Mouse (Mus musculus) left cerebral cortex, adult 8-10 months (tissue): ENCODE data around the gene Dennd1a. TPM values are rescaled to one million over a fixed set of nuclear protein-coding genes. Genes with fewer than 3 reads are reported as not detected.

Source experiments
- DNase-seq, 2 experiments: peaks; one replicate each; pipeline ENCODE4 v3.0.0; 2022; ENCODE audit warnings: low spot score in 2 of 2
- total RNA-seq, 4 experiments: library from RNA; stranded (reverse); gene quantifications; 2 replicates each; pipeline ENCODE4 v1.2.4; 2022

The Dennd1a gene
- total RNA-seq, 4 experiments from 2014 or later: 80.4 to 89.2 (median 83.8) TPM

- DNase-seq: no peak
These were observed 509.1 kb downstream of the Dennd1a start for GRCm38 (mm10) chr2:37777958-37778720.

GRCm38 (mm10) chr2:37776611-37777411 is 510.4 kb downstream of the Dennd1a start:
- no peak for DNase-seq

GRCm38 (mm10) chr2:37776016-37776415 is 511.2 kb downstream of the Dennd1a start, which contains the start of gene Crb2:
TSS of gene Crb2 (plus strand) at chr2:37776249.
- no peak for DNase-seq

DNA sequence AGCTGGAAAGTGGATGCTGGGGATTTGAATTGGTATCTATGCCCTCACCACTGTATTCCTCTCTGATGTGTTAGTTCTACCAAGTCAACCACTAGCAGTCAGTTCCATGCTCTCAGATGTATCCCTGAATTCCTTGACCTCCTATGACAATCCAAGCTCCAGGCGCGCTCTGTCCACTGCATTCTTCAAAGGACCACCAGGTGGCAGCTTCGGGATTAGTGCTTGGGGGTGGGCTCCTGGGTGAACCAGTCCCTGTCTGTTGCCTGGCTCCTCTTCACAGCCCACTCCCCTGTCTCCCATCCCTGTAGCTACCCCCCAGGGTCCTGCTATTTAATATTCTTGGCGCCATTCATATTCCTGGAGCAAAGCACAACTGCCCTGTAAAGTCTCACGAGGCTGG is 512.6 kb downstream of the Dennd1a start:
- no peak for DNase-seq

DNA sequence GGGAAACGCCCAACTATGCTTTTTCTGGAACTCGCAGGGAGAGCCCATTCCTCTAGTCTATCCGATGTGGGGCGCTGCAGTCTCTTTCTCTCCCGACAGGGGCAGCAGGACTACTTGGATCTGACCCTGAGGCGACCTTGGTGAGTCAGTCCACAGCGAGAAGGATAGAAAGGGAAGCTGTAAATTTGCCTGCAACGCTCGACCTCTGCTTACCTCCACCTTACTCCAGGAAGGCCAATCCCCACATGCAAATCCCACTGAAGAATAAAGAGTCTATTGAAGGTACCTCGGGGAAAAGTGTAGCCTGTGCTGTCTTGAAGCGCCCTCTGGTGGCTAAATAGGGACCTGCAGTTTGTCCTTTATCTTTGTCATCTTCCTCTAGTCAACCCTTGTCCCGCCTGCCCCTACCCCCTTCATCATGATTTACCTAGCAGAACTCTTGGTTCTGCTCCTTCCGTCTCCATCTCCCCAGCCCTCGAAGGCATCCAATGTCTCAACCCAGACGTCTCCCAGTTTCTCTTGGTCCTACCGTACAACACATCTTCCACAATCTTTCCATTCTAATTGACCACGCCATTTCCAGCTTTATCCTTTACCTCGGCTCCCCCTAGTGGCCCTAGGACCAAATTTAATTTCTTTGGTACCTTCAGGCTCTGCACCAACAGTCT is 515.4 kb downstream of the Dennd1a start:
- DNase-seq: peak; percentile 78 to 93

DNA sequence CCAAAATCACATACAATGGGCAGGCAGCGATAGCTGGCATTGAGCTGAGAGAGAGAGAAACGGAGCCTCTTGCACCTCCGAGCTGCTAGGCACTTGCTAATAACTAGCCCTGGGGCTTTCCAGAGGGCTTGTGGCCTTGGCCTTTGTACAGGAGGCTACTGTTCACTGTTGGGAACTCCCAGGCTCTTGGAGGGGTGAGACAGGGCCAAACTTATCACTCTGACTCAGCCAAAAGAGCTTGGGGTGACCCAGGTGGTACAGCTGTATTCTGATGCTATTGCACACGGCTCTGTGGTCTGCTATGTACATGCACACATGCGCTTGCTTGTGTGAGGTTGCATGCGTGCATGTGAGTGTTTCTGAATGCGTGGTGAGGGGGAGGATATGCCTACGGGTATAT is 517.4 kb downstream of the Dennd1a start:
- no peak for DNase-seq

GRCm38 (mm10) chr2:37768903-37769302 is 518.3 kb downstream of the Dennd1a start:
- peak in 1 of 2 experiments; percentile 82 for DNase-seq

DNA sequence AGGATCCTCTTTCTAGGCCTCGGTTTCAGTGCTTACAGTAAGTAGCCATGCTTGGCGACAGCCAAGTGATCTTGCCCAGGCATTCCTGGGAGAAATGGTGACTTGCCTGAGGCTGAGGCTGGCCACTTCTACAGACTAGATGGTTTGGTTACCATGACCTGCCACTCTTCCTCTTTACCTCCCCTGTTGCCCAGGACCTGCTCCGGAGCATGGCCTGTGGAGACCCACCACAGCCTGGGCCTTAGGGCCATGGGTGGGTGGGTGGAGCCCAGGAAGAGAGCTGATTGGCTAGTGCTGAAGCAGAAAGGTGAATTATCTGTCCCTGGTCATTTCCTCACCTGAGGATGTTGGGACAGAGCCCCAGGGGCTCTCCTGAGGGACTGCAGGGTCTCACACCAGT is 519.5 kb downstream of the Dennd1a start:
- DNase-seq: no peak

DNA sequence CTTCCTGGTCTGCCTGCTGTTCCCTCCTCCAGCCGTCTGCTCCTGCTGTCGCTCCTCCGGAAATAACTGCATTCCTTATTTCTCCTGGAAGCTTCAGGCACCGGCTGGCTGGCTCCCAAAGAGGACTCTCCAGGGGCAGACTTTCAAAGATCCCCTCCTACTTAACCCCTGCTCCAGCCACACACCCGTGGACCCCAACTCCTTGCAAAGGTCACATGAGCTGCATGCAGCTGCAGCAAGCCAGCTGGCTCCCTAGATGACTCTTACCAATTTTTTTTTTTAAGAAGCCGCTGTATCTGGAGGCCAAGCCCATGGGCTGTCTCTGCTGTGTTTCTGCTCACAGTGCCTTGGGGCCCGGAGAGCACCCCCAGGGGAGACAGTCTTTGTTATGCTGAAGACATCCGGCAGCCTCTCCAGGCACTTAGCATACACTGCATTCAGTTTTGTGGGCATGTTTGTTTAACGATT is 520.1 kb downstream of the Dennd1a start:
- peak in 1 of 2 experiments; percentile 69 for DNase-seq

- no peak for DNase-seq
These were observed 521.0 kb downstream of the Dennd1a start for GRCm38 (mm10) chr2:37766027-37766761.

GRCm38 (mm10) chr2:37765082-37765483 is 522.1 kb downstream of the Dennd1a start:
- peak; percentile 45 to 82 for DNase-seq

DNA sequence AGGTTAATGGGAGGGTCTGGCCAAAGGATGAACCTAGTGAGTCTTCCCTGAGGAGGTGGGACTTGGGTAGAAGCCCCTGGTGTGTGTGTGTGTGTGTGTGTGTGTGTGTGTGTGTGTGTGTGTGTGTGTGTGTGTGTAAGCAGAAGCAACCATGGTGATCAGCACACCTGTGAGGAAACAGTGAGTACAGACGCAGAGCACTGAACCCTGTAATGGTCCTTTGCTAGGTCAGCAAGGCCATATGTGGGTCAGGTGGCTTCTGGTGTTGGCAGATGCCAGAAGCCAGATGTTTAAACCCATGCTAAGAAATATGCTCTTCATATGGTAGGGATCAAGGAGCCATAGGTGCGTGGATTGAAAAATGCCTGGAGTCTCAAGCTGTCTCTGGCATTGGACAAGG is 522.7 kb downstream of the Dennd1a start:
- no peak for DNase-seq

- DNase-seq: no peak
These were observed 523.6 kb downstream of the Dennd1a start for GRCm38 (mm10) chr2:37763638-37764037.

DNA sequence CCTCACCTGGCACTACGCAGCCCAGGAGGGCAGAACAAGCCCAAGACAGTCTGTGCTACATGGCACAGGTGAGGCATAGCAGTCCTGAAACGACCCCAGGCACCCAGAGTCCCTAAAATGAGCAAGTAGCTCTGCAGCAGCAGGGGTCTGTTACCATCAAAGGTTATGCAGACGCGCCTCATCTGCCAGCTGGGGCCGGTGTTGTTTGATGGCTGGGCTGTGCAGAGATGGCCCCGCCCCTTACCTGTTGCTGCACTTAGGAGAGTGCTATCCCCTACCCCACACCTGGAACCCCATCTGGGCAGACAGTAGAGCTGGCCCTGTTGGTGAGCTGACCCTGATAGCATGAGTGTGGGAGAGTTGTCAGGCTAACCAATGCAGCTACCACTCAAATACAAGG is 526.6 kb downstream of the Dennd1a start:
- DNase-seq: no peak

DNA sequence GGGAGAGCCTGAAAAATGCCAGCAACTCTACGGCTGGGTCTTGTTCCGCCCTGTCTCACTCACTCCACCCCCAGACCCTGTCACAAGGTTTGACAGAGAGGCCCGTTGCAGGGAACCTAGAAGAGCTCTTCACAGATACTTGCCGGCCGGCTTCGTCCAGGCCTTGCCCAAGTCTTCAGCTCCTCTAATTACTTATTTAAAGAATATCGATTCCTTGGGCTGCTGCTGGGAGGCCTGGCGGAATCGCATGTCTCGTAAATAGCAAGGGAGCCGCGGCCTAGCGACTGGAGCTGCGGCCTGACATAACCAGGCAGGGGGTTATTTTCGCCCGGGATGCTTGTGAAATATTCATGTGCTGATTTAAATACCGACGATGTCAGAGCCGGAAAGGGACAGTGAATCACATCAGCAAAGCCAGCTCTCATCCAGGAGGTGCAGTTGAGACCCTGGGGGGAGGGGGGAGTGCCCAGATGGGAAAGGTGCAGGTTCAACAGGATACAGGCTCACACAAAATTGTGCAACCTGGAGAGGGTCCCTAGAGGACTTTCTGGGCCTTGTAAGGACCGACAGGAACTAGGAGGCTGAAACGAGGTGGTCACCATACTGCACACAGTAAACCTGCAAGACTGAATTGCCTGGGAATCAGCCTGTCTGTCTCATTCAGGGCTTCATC is 528.7 kb downstream of the Dennd1a start:
- no peak for DNase-seq

DNA sequence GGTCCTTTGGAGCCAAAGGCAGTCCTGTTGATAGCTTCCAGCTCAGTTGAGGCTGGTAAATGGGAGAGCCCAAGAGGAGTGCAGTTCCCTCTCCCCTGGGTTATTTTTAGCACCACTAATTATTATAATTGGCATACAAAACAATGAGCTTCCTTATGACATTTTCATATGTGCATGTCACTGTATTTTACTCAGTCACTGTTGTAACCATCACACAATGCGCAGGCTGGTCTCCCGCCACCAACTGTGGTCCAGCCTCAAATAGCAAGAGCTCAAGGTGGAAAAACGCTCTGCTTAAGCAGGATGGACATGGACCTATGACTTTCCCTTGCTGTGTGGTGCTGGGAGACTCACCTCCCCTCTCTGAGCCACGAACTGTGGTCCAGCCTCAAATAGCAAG is 529.4 kb downstream of the Dennd1a start:
- no peak for DNase-seq

DNA sequence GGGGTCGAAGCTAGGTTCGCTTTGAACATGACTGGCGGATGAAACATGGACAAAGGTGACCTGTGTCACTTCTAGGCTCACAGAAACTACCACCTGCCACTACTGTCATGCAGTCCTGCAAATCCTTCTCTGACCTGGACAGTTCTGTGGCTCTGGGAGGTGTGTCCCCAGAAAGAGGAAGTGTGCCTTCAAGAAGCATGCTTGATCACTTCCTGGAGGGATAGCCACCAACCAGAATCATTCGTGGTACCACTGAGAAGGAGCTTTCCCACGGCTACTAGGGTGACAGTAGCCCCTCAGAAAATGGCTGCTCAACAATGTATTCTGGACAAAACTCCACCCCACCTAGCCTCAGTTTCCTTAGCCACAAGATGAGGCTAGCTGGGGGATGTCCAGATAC is 530.2 kb downstream of the Dennd1a start:
- DNase-seq: no peak

DNA sequence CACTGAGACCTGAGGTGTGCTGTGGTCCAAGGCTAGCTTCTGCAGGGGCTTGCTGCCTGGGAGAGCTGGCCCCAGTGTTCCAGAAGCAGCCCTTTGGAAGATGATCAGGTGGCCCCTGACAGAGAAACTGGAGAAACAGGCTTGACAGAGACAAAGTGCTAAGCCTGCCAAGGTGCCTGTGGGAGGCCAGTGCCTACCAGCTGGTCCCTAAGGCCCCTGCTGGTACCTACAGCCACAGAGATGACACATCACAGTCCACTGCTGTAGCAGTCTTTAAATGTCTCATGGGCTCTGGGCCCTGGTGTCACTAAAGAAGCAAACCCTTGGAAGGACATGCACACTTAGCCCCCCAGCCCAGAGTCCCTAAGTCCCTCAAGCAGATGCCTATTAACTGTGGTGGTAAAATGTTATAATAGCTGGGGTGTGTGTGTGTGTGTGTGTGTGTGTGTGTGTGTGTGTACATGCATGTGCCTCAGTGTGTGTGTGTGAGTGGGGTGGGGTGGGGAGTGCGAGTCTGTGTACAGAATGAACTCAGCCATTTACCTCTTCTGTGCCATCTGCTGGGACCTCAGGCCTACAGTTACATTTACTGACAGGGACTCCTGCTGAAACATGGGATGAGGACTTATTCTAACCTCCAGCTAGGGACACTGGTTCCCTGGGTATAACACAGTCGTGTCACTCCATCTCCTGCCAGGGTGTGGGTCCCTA is 530.8 kb downstream of the Dennd1a start:
- DNase-seq: no peak

GRCm38 (mm10) chr2:37751114-37751513 is 536.1 kb downstream of the Dennd1a start:
- DNase-seq: no peak

DNA sequence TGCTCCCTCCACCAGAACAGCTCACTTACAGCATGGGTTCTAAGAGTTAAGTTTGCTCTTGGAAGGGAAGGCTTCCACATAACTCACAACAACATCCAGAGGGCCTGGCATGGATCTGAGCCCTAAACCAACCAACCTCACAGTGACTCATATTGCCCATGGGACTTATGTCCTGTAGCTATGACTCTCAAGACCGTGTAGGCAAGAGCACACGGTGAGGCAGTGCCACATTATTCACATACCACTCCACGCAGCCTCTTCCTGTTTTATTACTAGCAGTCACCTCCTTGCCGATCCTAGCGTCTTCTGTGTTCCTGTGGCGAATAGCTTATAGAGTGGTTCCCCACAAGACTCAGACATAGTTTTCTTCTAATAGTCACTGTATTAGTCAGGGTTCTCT is 537.9 kb downstream of the Dennd1a start:
- no peak for DNase-seq
